Mouse (Mus musculus) small intestine, adult 2 months (tissue): ENCODE data around the gene Lrrc43.

Experiments
- CTCF ChIP-seq: fragments of 200-500 bp; IDR thresholded peaks from 2 replicates; pipeline ENCODE4 v1.5.1; 2012; ENCODE audit warnings: low read depth, mild to moderate bottlenecking, control low read depth, inconsistent platforms, low read length, moderate library complexity, mixed read lengths; ENCODE audit not compliant: insufficient replicate concordance, insufficient read length; ENCODE audit errors: extremely low read depth
- POLR2A ChIP-seq: fragments of 200-500 bp; IDR thresholded peaks from 2 replicates; pipeline ENCODE4 v1.6.1; 2012; ENCODE audit warnings: low read depth, mild to moderate bottlenecking, control low read depth, inconsistent platforms, low read length, moderate library complexity

DNA sequence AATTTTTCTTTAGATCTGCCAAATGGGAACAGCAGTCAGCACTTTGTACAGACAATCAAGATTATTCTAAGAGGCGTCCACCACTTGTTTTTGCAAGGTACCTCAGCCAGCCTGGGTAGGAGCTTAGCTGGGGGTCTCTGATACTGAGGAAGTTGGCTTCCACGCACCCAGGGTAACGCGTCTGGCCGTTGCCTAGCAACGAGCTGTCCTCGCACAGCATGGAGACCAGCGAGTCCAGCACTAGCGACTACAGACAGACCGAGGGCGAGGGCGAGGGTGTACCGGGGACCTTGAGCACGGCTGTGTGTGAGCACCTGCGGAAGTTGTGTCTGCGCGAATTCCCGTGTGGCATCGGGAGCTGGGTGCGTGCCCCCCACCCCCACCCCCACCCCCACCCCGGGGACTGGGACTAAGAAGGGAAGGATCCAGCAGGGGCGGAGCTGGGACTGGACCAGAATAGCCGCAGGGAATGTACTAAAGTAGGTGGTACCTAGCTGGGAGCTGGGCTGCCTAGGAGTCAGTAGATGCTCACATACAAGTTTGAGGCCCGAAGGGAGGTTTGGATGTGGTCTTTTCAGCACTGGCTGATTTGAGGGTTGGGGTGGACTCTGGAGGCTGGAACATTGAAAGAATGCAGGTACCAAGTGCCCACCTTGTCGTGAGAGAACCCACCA is at the start of gene Lrrc43, which contains the start of gene Il31:
- no peak for TF ChIP-seq POLR2A
- TF ChIP-seq CTCF = no peak
